Mouse (Mus musculus): ENCODE measurements at regions not wholly inside any gene's neighbourhood (a gene's known extent, or its start where the extent isn't known, plus 50 kb on each side); places are given as distances from the start of the nearest gene placed in this dataset.

- TF ChIP-seq CTCF (IDR thresholded peaks at IDR 0.05; ENCODE audit: borderline replicate concordance, insufficient read depth, low read length) = no peak
- TF ChIP-seq POLR2A (IDR thresholded peaks at IDR 0.05; ENCODE audit: low read depth, low read length) = no peak
Observed at GRCm38 (mm10) chr13:97652279-97652678, 108.2 kb downstream of the Gm10260 start.
